Mouse (Mus musculus) gastrocnemius, adult 2 months (tissue): ENCODE data around the gene Vmn1r217. TPM values are rescaled to one million over a fixed set of nuclear protein-coding genes. Genes with fewer than 3 reads are reported as not detected.
"Not testable (repeated sequence)": the region's sequence is repeated elsewhere in the genome, so short reads cannot be mapped to it uniquely, and the experiment has no call there.

ENCODE experiments used
- DNase-seq: peaks from one replicate; pipeline ENCODE4 v3.0.0; 2022
- H3K27ac ChIP-seq: fragments of 200-600 bp; 2 replicates; pipeline ENCODE4 v1.8.1; 2022; ENCODE audit warnings: mild to moderate bottlenecking
- H3K4me3 ChIP-seq: fragments of 200-600 bp; 2 replicates; pipeline ENCODE4 v1.8.1; 2022; ENCODE audit warnings: mild to moderate bottlenecking, moderate library complexity
- CTCF ChIP-seq: fragments of 200-600 bp; IDR thresholded peaks from 2 replicates; pipeline ENCODE4 v1.8.1; 2022; ENCODE audit warnings: antibody characterized with exemption, mild to moderate bottlenecking, moderate library complexity
- intact Hi-C: fragments of 180-260 bp; cut with DNase I; formaldehyde crosslinking; loops from one replicate; pipeline ENCODE4 v1.15.1; 2025
- long read RNA-seq, 2 experiments: library from polyadenylated mRNA; stranded (forward); transcript quantifications; one replicate each; pipeline ENCODE4 v2.0.0; 2021
- total RNA-seq, 2 experiments: library from RNA; stranded (reverse); gene quantifications; 2 replicates each; pipeline ENCODE4 v1.2.3; 2021

Gene Vmn1r217
- not detected for total RNA-seq
- long read RNA-seq, experiment 1: 0 reads
- long read RNA-seq, experiment 2: 0 reads

GRCm38 (mm10) chr13:23118126-23118525, at the start of gene Vmn1r217:
Gene Vmn1r217 (minus strand): TSS chr13:23118226.
- DNase-seq, intact Hi-C loops, H3K4me3 ChIP-seq, H3K27ac ChIP-seq: not testable (repeated sequence)

- H3K27ac ChIP-seq, H3K4me3 ChIP-seq, DNase-seq, intact Hi-C loops: not testable (repeated sequence)
Observed at GRCm38 (mm10) chr13:23166471-23166870, 48.4 kb upstream of the Vmn1r217 start.

- no peak within 1 kb of the TSS for H3K4me3 ChIP-seq
- intact Hi-C loops: no loop called here
- no peak for TF ChIP-seq CTCF
- no peak within 1 kb of the TSS for H3K27ac ChIP-seq
- DNase-seq: no peak
Observed at GRCm38 (mm10) chr13:23159012-23159411, 41.0 kb upstream of the Vmn1r217 start, which contains the start of gene Vmn1r219. Gene Vmn1r219 (plus strand): TSS chr13:23159312.

- Histone ChIP-seq H3K27ac (no peak overlapping the region), H3K4me3 (no peak overlapping the region)
- no peak for TF ChIP-seq CTCF
- DNase-seq: no peak
- intact Hi-C loops: no loop called here
Observed at GRCm38 (mm10) chr13:23157848-23158247, 39.8 kb upstream of the Vmn1r217 start.

GRCm38 (mm10) chr13:23138880-23139279, 20.9 kb upstream of the Vmn1r217 start:
- no peak overlapping the region for H3K27ac ChIP-seq
- no peak for TF ChIP-seq CTCF
- intact Hi-C loops: no loop called here
- no peak overlapping the region for H3K4me3 ChIP-seq
- no peak for DNase-seq

- Histone ChIP-seq H3K4me3 (no peak overlapping the region), H3K27ac (no peak overlapping the region)
- TF ChIP-seq CTCF: no peak
- intact Hi-C loops: no loop called here
- DNase-seq: no peak
Observed at GRCm38 (mm10) chr13:23133501-23133900, 15.5 kb upstream of the Vmn1r217 start.

GRCm38 (mm10) chr13:23133099-23133498, 15.1 kb upstream of the Vmn1r217 start, which contains the start of gene Vmn1r218:
Gene Vmn1r218 (plus strand): TSS chr13:23133155.
- no peak for TF ChIP-seq CTCF
- Histone ChIP-seq H3K4me3 (no peak within 1 kb of the TSS), H3K27ac (no peak within 1 kb of the TSS)
- intact Hi-C loops: no loop called here
- DNase-seq: no peak

- no peak for DNase-seq
- intact Hi-C loops: no loop called here
- no peak overlapping the region for H3K27ac ChIP-seq
- H3K4me3 ChIP-seq: no peak overlapping the region
- no peak for TF ChIP-seq CTCF
Observed at GRCm38 (mm10) chr13:23120611-23121010, 2.6 kb upstream of the Vmn1r217 start.

- H3K4me3 ChIP-seq: no peak overlapping the region
- intact Hi-C loops: no loop called here
- no peak for DNase-seq
- no peak overlapping the region for H3K27ac ChIP-seq
- TF ChIP-seq CTCF: no peak
Observed at GRCm38 (mm10) chr13:23094386-23094785, 23.6 kb downstream of the Vmn1r217 start.

- DNase-seq: no peak
- no peak for TF ChIP-seq CTCF
- intact Hi-C loops: no loop called here
- Histone ChIP-seq H3K4me3 (no peak overlapping the region), H3K27ac (no peak overlapping the region)
Observed at GRCm38 (mm10) chr13:23069312-23069711, 48.7 kb downstream of the Vmn1r217 start.

GRCm38 (mm10) chr13:23067725-23068124, 50.3 kb downstream of the Vmn1r217 start, which contains the start of gene Vmn1r215:
Gene Vmn1r215 (plus strand): TSS chr13:23068025.
- no peak within 1 kb of the TSS for H3K4me3 ChIP-seq
- H3K27ac ChIP-seq: no peak within 1 kb of the TSS
- intact Hi-C loops: no loop called here
- no peak for DNase-seq
- no peak for TF ChIP-seq CTCF

- no peak for TF ChIP-seq CTCF
- Histone ChIP-seq H3K4me3 (no peak overlapping the region), H3K27ac (no peak overlapping the region)
- intact Hi-C loops: no loop called here
- no peak for DNase-seq
Observed at GRCm38 (mm10) chr13:23057778-23058177, 60.2 kb downstream of the Vmn1r217 start.

Other genes with a start within 250 kb of the Vmn1r217 start
- gene Vmn1r212, start 234.0 kb downstream of the Vmn1r217 start, total RNA-seq: not detected
- gene Vmn1r213, start 110.6 kb downstream of the Vmn1r217 start, total RNA-seq: not detected
- not detected for gene Vmn1r214, start 87.8 kb downstream of the Vmn1r217 start, total RNA-seq
- not detected for gene Vmn1r215, start 50.2 kb downstream of the Vmn1r217 start, total RNA-seq
- gene Vmn1r218, start 14.9 kb upstream of the Vmn1r217 start, total RNA-seq: not detected
- not detected for gene Vmn1r219, start 41.1 kb upstream of the Vmn1r217 start, total RNA-seq
- not detected for gene Vmn1r220, start 69.7 kb upstream of the Vmn1r217 start, total RNA-seq
- not detected for gene Vmn1r221, start 95.9 kb upstream of the Vmn1r217 start, total RNA-seq
- gene Vmn1r222, start 117.7 kb upstream of the Vmn1r217 start, total RNA-seq: not detected
- not detected for gene Vmn1r223, start 128.9 kb upstream of the Vmn1r217 start, total RNA-seq